Mouse (Mus musculus) megakaryocyte, embryonic 14.5 days (primary cell): ENCODE results near the gene Pdrg1.

ENCODE experiments used
- FLI1 ChIP-seq: IDR thresholded peaks from 2 replicates; pipeline ENCODE4 v1.6.1; 2012; ENCODE audit warnings: low read length, inconsistent platforms, mixed read lengths
- GATA1 ChIP-seq: IDR thresholded peaks from 3 replicates; pipeline ENCODE4 v1.6.1; 2012; ENCODE audit warnings: mixed read lengths, low read length, inconsistent platforms, borderline replicate concordance

- TF ChIP-seq GATA1, result no peak
- no peak for TF ChIP-seq FLI1
Observed at GRCm38 (mm10) chr2:153049288-153049996, 34.2 kb upstream of the Pdrg1 start.
